Mouse (Mus musculus): Measurements from ENCODE around the gene Hoxc13. TPM values are rescaled to one million over a fixed set of nuclear protein-coding genes. Genes with fewer than 3 reads are reported as not detected.

The Hoxc13 gene
- polyA plus RNA-seq, 1 experiment from 2014 or later: 9.3 TPM

DNA sequence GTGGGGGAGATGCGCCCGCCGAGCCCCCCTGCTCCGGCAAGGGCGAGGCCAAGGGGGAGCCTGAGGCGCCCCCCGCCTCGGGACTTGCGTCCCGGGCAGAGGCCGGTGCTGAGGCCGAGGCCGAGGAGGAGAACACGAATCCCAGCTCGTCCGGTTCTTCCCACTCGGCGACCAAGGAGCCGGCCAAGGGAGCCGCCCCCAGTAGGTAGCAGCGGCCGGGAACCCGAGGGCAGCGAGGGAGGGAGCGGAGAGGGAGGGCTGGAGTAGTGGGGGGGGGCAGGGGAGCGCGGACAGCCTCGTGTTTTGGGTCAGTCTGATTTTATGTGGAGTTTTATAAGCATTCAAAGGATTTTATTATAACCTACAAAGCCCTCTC lies 34.1 kb downstream of the Hoxc13 start:
- H3K4me1 ChIP-seq: peaks cover 10% of the 10 kb centered on the region
- H3K9me3 ChIP-seq (replicated peaks): no peaks in the 10 kb centered on the region
- peak overlapping the region; percentile 51 for H3K4me2 ChIP-seq
- under 1% methylated on average over 28 of the region's 28 CpGs for WGBS
- peak overlapping the region; percentile 59 for H3K9ac ChIP-seq (replicated peaks)
- H3K27ac ChIP-seq (replicated peaks): peak overlapping the region; percentile 77
- no peak for ATAC-seq (ENCODE audit: low FRiP score)
- no peaks in the 10 kb centered on the region for H3K36me3 ChIP-seq
- peak overlapping the region; percentile 43 for H3K4me3 ChIP-seq (replicated peaks)
- H3K27me3 ChIP-seq (replicated peaks): peaks cover 69% of the 10 kb centered on the region

- ATAC-seq (ENCODE audit: low FRiP score): no peak
- H3K27me3 ChIP-seq (replicated peaks): peaks cover 71% of the 10 kb centered on the region
- no peaks in the 10 kb centered on the region for H3K36me3 ChIP-seq
- 2% methylated on average over 40 of the region's 40 CpGs for WGBS
- H3K9ac ChIP-seq (replicated peaks): peak overlapping the region; percentile 43
- peaks cover 15% of the 10 kb centered on the region for H3K4me1 ChIP-seq
- H3K9me3 ChIP-seq (replicated peaks): no peaks in the 10 kb centered on the region
- H3K27ac ChIP-seq (replicated peaks): peak overlapping the region; percentile 77
- H3K4me2 ChIP-seq: peak overlapping the region; percentile 51
- H3K4me3 ChIP-seq (replicated peaks): peak overlapping the region; percentile 43
Measured at GRCm38 (mm10) chr15:102955833-102956640, 35.1 kb downstream of the Hoxc13 start.

- Histone ChIP-seq H3K27me3 (replicated peaks) (peaks cover 70% of the 10 kb centered on the region), H3K4me1 (peaks cover 15% of the 10 kb centered on the region), H3K36me3 (no peaks in the 10 kb centered on the region), H3K4me2 (peak overlapping the region; percentile 51), H3K4me3 (replicated peaks) (peak overlapping the region; percentile 43), H3K9me3 (replicated peaks) (no peaks in the 10 kb centered on the region), H3K9ac (replicated peaks) (peak overlapping the region; percentile 8; the same call in 1 of the 2 replicates), H3K27ac (replicated peaks) (peak overlapping the region; percentile 77; the same call in 1 of the 2 replicates)
- 4% methylated on average over 12 of the region's 12 CpGs for WGBS
- ATAC-seq (ENCODE audit: low FRiP score): no peak
Measured at GRCm38 (mm10) chr15:102956906-102957305, 36.0 kb downstream of the Hoxc13 start.

- ATAC-seq (ENCODE audit: low FRiP score): no peak
- Histone ChIP-seq H3K4me1 (peaks cover 27% of the 10 kb centered on the region), H3K4me2 (peak overlapping the region; percentile 43), H3K27ac (replicated peaks) (peak overlapping the region; percentile 65), H3K27me3 (replicated peaks) (peaks cover 63% of the 10 kb centered on the region), H3K4me3 (replicated peaks) (peak overlapping the region; percentile 10), H3K9me3 (replicated peaks) (no peaks in the 10 kb centered on the region), H3K9ac (replicated peaks) (0 out of 2 replicates have a peak overlapping the region, but pooled peaks have one; percentile 5), H3K36me3 (no peaks in the 10 kb centered on the region)
- WGBS: 2% methylated on average over 13 of the region's 13 CpGs
Measured at GRCm38 (mm10) chr15:102959663-102960191, 38.8 kb downstream of the Hoxc13 start.

GRCm38 (mm10) chr15:102961728-102962127 lies 40.8 kb downstream of the Hoxc13 start:
- peak overlapping the region; percentile 48 for H3K27ac ChIP-seq (replicated peaks)
- WGBS: 8% methylated on average over 6 of the region's 6 CpGs
- H3K4me2 ChIP-seq: peak overlapping the region; percentile 31
- no peaks in the 10 kb centered on the region for H3K9me3 ChIP-seq (replicated peaks)
- peaks cover 70% of the 10 kb centered on the region for H3K27me3 ChIP-seq (replicated peaks)
- peaks cover 28% of the 10 kb centered on the region for H3K4me1 ChIP-seq
- H3K9ac ChIP-seq (replicated peaks): no peak overlapping the region
- no peak overlapping the region for H3K4me3 ChIP-seq (replicated peaks)
- ATAC-seq (ENCODE audit: low FRiP score): no peak
- no peaks in the 10 kb centered on the region for H3K36me3 ChIP-seq

DNA sequence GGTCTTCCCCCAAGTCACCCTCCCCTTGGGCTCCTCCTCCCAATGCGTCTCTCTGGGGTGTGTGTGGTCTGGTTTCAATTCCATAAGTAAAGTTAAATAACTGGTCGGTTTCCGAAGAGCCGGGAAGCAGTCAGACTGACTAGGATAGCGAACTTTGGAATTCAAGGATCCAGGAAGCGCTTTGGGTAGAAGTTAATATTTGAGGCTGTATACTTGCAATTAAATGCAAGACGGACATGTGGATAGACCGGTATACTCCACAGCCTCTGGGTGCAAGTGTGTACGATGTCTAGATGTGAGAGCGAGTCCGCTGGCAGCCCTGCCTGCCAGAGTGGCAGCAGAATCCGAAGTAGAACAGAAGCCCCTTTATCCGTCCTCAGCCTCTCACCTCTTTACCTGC lies 41.6 kb downstream of the Hoxc13 start:
- H3K4me2 ChIP-seq: peak overlapping the region; percentile 70
- peaks cover 31% of the 10 kb centered on the region for H3K4me1 ChIP-seq
- no peaks in the 10 kb centered on the region for H3K9me3 ChIP-seq (replicated peaks)
- 0 out of 2 replicates have a peak overlapping the region, but pooled peaks have one; percentile 2 for H3K9ac ChIP-seq (replicated peaks)
- peaks cover 64% of the 10 kb centered on the region for H3K27me3 ChIP-seq (replicated peaks)
- no peak for ATAC-seq (ENCODE audit: low FRiP score)
- peak overlapping the region; percentile 67; the same call in 1 of the 2 replicates for H3K27ac ChIP-seq (replicated peaks)
- 7% methylated on average over 13 of the region's 13 CpGs for WGBS
- H3K4me3 ChIP-seq (replicated peaks): peak overlapping the region; percentile 14
- H3K36me3 ChIP-seq: no peaks in the 10 kb centered on the region

DNA sequence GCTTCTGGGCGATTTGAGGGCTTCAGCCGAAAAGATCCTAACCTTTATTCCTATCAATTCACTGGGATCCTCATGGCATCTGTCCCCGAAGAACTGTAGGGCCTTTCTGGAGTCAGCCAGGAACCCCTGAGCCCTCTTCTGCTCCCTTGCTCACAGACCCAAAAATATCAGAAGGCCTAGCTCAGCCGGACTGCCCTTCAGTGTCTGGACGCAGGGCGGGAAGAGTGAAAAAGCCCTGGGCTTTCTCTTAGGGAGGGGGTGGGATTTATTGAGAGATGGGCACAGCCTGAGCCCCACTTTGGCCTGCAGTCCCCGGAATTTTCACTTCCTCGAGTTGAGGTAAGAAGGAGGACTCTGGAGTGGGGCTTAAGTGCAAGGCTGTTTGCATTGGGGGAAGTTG lies 42.4 kb downstream of the Hoxc13 start:
- Histone ChIP-seq H3K9ac (replicated peaks) (0 out of 2 replicates have a peak overlapping the region, but pooled peaks have one; percentile 14), H3K27me3 (replicated peaks) (peaks cover 61% of the 10 kb centered on the region)

DNA sequence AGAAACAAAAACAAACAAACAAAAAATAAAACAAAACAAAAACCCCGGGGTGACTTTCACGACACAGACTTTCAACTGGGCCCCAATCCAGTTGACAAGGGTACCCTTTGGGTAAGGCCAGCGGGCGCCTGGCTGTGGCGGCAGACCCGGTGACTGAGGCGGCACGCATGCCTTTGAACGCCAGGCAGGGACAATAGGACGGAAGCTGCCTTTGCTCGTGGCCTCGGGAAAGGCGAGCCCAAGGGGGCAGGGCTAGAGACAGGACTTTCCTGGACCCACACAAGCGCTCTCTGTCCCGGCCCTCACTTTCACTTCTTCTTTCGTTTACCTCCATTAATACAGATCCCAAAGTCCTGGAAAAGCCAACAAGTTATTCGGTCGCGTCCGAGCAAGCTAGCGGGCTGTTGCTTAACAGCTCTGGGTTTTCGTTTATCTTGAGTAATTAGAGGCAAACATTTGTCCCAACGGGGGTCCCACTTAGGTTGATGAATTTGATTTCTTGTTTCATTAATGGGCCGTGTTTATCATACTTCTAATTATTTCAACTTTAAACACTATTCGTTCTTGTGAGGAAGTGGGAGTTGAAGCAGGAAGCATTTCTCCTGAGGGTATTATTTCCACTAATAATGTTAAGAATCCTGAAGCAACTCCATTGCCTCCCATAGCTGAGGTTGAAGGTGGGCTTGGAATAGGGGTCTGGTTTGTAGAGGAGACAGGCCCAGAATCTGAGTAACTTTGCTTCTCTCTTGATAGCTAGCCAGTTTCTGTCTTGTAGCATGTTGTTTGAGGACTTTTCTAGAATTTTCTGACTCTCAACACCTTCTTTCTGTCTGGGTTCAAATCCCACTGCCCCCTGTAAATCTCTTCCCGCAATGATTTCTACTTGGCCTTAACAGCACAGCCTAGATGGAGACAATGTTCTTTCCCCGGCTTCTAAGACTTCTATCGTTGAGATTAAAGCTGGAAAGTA lies 43.1 kb downstream of the Hoxc13 start:
- Histone ChIP-seq H3K4me3 (replicated peaks) (peak overlapping the region; percentile 49), H3K4me2 (peak overlapping the region; percentile 70), H3K36me3 (no peaks in the 10 kb centered on the region), H3K27me3 (replicated peaks) (peaks cover 59% of the 10 kb centered on the region), H3K9me3 (replicated peaks) (no peaks in the 10 kb centered on the region), H3K9ac (replicated peaks) (0 out of 2 replicates have a peak overlapping the region, but pooled peaks have one; percentile 14), H3K27ac (replicated peaks) (peak overlapping the region; percentile 67), H3K4me1 (peaks cover 33% of the 10 kb centered on the region)
- ATAC-seq (ENCODE audit: low FRiP score): no peak
- 3% methylated on average over 28 of the region's 28 CpGs for WGBS

More for the DNA sequence above, 42.4 kb downstream of the Hoxc13 start:
- Histone ChIP-seq H3K4me1 (peaks cover 31% of the 10 kb centered on the region), H3K27ac (replicated peaks) (peak overlapping the region; percentile 67), H3K9me3 (replicated peaks) (no peaks in the 10 kb centered on the region), H3K36me3 (no peaks in the 10 kb centered on the region), H3K4me3 (replicated peaks) (peak overlapping the region; percentile 14), H3K4me2 (peak overlapping the region; percentile 70)
- 9% methylated on average over 8 of the region's 8 CpGs for WGBS
- ATAC-seq (ENCODE audit: low FRiP score): no peak

GRCm38 (mm10) chr15:102965003-102965891 lies 44.3 kb downstream of the Hoxc13 start:
- peak overlapping the region; percentile 49 for H3K4me3 ChIP-seq (replicated peaks)
- H3K4me2 ChIP-seq: peak overlapping the region; percentile 70
- H3K36me3 ChIP-seq: no peaks in the 10 kb centered on the region
- H3K4me1 ChIP-seq: peaks cover 35% of the 10 kb centered on the region
- 12% methylated on average over 26 of the region's 26 CpGs for WGBS
- peak overlapping the region; percentile 26 for H3K9ac ChIP-seq (replicated peaks)
- peaks cover 55% of the 10 kb centered on the region for H3K27me3 ChIP-seq (replicated peaks)
- no peaks in the 10 kb centered on the region for H3K9me3 ChIP-seq (replicated peaks)
- ATAC-seq (ENCODE audit: low FRiP score): no peak
- H3K27ac ChIP-seq (replicated peaks): peak overlapping the region; percentile 67

- Histone ChIP-seq H3K9me3 (replicated peaks) (no peaks in the 10 kb centered on the region), H3K4me1 (peaks cover 37% of the 10 kb centered on the region), H3K27ac (replicated peaks) (peak overlapping the region; percentile 85), H3K4me2 (peak overlapping the region; percentile 70), H3K4me3 (replicated peaks) (peak overlapping the region; percentile 49), H3K27me3 (replicated peaks) (peaks cover 52% of the 10 kb centered on the region), H3K9ac (replicated peaks) (peak overlapping the region; percentile 68), H3K36me3 (no peaks in the 10 kb centered on the region)
- WGBS: 3% methylated on average over 28 of the region's 30 CpGs
- peak; percentile 89 for ATAC-seq (ENCODE audit: low FRiP score)
Measured at GRCm38 (mm10) chr15:102965892-102966775, 45.2 kb downstream of the Hoxc13 start.
